Mouse (Mus musculus) induced T-regulatory cell, adult 2 months (primary cell): Measurements from ENCODE around the gene Pla2g5.
"Not testable (repeated sequence)": the region's sequence is repeated elsewhere in the genome, so short reads cannot be mapped to it uniquely, and the experiment has no call there.

Experiments used
- DNase-seq: peaks from one replicate; pipeline ENCODE4 v3.0.0-alpha.2; 2012; ENCODE audit warnings: low read depth

Gene Pla2g5

DNA sequence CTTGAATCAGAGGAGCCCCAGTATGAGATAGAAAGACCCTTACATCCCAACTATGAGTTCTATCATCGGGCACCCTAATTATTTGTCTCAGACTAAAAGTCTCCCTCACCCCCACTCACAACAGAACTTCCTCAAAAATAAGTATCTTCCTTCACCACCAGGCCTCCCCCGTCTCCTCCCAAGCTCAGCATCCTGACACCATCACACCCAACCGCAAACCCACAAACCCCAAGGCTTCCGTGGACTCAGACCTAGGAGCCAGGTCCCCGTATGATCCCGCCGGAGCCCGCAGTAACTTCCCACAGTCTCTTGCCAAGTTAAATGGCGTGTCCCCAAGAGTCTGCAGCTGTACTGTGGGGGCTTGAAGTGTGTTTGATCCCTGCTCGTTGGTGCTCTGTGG is 5.7 kb downstream of the Pla2g5 start:
- no peak for DNase-seq

DNA sequence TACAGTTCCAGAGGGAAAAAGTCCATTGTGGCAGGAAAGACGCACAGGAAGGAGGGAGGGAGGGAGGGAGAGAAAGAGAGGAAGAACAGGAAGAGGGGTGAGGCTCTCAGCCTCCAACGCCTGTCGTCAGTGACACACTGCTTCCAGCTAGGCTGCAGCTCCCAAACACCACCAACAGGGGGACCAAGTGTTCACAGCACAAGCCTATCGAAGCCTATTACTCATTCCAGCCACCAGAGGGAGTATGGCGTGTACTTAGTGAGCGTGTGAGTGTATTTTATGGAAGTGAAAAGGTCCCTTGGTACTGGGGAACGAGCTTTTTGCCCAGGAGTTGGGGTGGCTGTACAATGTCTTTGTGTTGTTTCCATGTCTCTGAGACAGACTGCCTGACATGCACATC is 6.8 kb downstream of the Pla2g5 start:
- DNase-seq, result peak; percentile 86

DNA sequence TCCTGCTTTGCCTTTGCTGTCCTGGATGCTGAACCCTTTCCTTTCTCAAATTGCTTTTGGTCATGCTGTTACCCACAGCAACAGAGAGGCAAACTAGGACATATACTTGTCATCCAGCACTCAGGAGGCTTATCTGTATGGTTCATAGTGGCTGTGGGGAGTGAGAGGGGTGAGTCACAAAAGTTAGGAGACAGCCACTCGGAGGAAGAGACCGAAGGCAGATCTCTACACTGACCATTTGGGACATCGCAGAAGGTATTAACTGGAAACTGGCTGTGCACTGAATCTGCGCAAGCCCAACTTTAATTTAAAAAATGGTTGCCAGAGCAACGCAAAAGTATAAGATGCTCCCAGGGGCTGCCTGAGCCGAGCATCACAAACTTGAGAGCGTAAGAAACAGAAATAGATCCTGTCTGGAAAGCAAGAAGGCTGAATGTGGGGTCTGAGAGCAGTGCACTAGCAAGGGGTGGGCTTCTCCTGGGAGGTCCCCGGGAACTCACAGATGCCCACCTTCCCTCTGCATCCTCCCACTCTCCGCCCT is 8.1 kb downstream of the Pla2g5 start:
- DNase-seq, result no peak

DNA sequence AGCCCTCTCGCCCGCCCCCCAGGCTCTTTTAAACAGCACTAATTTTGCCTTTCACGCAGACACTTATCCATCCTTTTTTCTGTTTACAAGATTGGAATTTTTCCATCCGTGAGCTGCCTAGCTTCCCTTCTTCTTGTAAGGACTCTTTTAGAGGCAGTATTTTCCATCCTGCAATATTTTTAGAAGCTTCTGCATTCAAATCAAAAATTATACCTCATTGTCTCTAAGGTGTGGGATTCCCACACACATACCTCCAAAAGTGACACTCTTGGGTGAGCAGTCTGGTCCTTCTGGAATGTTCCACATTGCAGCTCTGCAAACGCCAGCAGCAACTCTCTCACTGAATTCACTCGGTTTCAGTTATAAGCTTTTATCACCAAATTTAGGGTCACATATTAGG is 10.3 kb downstream of the Pla2g5 start:
- no peak for DNase-seq

DNA sequence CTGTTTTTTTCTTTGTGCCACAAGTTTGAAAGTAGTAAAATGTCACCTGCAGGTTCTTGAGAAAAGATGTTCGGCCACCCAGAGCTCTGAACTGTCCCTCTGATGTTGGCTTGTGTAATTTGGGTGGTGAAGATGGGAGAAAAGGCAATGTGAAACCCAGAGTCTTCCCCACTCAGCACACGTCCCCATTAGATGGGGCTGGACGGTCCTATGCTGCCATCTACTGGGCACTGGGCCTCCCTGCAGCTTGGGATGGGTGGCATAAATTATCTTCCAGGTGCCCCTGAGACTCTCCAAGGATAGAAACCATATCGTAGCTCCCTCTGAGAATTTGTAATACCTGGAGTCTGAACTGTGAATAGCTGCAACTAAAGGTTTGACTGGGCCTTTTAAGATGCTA is 11.8 kb downstream of the Pla2g5 start:
- DNase-seq, result peak; percentile 74

DNA sequence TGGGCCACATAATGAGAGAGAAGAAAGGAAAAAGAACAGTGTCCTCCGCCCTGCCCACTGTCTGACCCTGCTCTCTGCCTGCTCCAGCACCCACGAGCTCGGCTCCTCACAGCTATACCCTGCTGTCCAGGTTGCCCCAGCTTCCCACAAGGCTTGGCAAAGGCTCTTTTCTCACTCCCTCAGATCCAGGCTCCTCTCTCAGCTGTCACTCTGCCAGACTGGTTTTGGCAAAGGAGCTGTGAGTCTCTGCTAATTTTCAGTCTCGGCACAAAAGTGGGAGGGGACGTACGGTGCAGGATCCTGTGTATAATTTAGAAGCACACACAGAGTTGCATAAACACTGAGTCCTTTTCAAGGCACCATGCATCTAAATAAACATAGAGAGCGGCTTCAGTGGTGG is 21.9 kb downstream of the Pla2g5 start:
- DNase-seq, result no peak

DNA sequence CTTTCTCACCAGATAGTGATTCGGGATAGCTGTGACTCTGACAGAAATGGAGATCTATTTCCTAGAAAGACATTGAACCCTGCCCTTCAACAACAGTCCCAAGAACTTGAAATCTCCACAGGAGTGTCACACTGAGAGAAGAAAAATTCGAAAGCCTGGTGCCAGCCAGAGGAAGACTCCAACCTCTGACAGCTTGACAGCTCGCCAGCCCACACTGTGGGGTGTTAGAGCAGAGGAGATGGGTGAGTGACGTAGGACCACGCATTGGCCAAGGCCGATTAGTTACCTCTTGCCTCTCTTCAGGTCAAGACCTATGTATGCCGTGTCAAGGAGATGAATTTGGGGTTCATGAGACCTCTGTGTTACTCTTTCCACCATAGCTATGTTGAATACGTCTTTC is 22.6 kb downstream of the Pla2g5 start:
- no peak for DNase-seq

DNA sequence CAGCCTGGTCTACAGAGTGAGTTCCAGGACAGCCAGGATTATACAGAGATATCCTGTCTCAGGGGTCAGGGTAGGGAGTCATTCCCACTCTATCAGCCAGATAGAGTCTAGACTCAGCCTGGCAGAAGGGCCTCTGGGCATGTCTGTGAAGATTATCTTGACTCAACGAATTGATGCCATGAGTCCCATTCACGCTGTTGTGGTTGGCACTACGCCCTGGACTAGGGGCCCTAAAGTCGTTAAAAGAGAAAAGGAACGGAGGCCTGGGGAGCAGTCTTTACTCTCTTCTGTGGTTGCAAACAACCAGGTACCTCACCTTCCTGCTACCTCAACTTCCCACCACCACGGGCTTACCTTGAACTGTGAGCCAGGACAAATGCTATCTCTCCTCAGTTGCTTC is 23.5 kb downstream of the Pla2g5 start:
- DNase-seq, result no peak

DNA sequence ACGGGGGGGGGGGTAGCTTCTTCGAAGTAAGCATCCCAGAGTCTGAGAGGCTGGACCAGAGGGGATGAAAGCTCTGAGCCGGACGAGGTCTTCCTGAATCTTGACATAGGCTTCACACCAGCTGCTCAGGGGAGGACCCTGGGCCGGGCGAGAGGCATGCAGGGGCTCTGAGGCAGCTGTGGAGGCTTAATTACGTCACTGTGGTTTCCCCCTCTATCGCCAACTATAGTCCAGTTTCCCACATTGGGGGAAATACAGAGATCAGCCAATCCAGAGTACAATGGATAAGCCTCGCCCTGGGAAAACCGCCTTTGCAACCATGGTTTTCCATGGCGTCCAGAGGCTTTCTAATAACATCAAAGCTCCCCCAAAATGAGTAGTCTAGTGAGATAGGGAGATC is 36.1 kb downstream of the Pla2g5 start:
- no peak for DNase-seq

DNA sequence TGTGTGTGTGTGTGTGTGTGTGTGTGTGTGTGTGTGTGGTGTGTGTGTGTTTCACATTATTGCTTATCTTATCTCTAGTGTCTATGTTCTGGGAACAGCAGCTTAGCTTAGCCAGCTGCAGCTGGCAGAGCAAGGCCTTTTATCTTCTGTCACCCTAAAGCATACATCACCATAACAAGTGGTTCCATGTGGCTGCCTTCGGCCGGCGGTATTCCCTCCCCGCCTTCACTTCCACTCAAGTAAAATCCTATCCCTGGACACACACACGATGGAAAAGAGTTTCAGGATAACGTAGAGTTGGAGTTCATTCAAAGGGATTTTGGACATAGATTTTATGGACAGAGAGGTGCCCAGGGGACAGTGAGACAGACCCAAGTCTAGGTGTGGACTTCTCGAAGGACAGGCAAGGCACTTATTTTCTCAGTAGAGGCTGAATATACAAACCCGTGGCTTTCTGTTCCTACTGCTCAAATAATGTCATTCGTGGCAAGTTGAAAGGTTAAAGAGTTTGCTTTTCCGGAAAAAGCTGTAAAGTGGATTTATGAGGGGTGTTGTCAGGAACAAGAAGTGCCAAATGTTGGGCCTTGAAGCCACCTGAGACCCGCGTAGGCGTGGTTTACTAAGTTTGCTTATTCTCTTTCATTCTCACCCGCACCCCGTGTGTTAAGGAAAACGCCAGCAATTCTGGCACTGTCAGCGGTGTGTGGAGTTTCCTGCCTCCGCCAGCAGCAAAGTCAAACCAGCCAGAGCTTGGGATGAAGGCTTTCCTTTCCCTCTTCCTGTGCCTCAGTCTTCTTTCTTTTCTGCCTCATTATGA is 37.3 kb downstream of the Pla2g5 start:
- DNase-seq, result no peak

DNA sequence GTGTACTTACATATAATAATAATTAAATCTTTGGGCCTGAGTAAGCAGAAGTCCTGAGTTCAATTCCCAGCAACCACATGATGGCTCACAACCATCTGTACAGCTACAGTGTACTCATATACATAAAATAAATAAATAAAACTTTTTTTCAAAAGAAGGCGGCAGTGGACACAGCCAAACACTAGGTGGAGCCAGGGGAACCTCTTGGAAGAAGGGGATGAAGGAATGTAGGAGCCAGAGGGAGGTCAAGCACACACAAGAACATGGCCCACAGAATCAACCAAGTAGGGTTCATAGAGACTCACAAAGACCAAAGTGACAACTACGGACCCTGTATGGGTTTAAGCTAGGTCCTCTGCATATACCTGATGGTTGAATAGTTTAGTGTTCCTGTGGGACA is 38.6 kb downstream of the Pla2g5 start:
- DNase-seq, result no peak

DNA sequence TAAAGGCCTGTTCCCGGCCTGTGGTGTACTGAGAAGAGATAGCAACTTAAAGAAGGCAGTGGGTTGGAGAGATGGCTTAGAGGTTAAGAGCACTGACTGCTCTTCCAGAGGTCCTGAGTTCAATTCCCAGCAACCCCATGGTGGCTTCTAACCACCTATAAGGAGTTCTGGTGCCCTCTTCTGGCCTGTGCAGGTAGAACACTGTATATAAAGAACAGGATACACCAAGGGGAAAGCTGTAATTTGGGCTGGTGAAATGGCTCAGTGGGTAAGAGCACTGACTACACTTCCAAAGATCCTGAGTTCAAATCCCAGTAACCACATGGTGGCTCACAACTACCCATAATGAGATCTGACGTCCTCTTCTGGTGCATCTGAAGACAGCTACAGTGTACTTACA is 39.1 kb downstream of the Pla2g5 start:
- DNase-seq, result not testable (repeated sequence)

DNA sequence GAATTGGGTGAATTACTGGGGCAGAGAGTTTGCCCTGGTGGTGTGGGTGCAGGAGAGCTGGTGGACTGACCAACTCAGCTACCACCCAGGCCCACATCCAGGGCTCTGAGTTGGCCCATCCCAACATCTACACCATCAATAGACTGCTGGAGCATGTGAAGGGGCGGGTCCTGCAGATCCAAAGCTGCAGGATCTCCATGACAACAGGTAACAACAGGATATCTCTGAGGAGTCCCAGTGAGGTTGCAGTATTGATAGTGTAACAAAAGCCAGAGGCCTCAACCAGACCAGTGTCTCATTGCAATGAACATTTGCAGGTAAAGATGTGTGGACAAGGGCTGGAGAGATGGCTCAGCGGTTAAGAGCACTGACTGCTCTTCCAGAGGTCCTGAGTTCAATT is 42.2 kb downstream of the Pla2g5 start:
- DNase-seq, result no peak

DNA sequence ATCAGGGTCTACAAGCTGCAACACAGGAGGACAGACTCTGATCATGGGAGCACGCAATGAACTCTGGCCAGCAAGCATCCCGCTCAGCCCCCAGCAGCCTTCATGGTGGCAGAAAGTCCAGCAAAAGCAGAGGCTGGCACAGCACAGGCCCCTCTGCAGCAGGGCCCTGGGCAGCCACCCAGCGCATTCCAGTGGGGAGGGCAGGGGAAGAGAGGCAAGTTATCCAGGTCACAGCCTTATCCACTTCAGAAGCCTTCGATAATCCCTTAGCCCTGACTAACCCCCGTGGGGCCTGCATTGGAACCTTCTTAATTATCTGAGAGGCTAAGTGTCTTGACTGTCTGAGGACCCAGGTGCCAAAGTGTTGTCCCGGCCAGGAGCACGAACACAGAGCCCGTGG is 44.2 kb downstream of the Pla2g5 start:
- DNase-seq, result no peak

DNA sequence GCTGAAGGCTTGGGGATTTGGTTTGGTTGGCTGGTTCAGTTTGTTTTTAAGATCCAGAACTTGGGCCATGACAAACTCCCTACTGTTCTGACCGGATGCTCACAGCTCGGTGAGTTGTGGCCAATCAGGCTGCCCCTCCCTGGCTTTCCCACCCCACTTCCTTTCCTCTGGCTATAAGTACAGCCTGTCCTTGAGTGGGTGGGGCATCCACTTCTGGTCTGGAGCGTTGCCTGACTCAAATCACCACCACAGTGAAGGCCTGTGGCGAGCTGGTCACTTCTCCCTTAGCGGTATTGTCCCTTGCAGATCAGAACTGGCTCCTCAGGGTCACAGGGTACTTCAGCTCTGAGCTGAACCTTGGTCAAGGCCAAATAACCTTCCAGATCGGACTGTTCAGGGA is 45.5 kb downstream of the Pla2g5 start:
- no peak for DNase-seq

DNA sequence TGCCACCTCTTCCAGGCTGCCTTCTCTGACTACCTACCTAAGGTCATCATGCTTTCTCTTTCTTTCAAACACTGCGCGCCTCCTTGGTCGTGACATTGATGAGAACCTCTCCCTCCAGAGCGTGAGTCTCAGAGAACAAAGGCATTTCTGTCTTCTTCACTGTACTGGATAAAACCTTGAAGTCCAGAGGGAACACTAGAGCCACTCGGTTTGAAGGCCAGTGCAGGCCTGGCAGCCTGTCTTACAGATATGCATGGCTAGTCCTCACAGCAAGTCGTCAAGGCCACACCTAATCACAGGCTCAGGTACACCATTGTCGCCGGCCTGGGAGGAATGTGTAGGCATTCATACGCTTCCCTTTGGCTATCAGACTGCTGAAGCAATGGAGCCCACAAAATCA is 47.1 kb downstream of the Pla2g5 start:
- no peak for DNase-seq

DNA sequence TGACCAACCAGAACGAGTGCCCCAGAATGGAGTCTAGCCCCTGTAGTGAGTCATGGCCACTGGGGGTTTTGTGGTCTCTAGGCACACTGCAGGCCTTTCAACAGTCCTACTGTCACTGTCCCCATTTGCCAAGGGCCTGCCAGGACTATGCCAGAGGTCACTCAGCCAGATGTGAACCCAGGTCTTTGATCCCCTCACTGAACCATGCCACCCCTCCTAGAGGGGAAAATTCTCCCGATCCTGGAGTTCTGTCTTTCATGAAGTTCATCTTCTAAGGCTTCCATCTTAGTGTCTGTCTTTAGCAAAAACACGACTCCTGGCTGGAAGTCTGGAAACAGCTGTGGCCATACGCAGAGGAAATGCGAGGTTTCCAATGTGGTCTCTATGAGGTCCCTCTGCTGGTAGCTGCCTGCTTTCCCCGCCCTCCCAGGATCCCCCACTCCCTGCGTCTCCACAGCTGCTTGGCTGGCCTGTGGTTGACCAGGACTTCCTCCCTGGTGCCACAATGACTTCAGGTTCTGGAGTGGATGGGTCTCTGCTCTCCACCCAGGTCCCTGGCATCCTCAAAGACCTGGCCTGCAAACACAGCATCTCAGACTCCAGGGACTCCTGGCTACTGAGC is 56.3 kb downstream of the Pla2g5 start:
- DNase-seq, result no peak

DNA sequence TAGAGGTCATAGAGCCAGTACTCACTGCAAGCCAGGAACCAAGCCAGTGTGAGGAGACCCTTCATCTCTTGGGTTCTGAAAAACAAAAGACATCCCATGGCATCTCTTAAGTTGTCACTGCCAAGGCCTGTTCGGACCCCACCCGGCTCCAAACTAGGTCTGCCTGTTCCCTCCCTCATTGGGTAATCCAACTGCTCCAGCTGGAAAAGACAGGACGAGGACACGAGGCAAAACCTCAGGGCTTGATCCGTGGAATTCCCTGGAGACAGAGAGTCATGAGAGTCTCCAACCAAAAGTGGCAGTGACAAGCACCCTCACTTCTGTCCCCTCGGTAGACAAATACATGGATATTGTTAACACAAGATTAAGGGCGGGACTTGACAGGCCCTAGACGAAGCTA is 57.1 kb downstream of the Pla2g5 start:
- no peak for DNase-seq

DNA sequence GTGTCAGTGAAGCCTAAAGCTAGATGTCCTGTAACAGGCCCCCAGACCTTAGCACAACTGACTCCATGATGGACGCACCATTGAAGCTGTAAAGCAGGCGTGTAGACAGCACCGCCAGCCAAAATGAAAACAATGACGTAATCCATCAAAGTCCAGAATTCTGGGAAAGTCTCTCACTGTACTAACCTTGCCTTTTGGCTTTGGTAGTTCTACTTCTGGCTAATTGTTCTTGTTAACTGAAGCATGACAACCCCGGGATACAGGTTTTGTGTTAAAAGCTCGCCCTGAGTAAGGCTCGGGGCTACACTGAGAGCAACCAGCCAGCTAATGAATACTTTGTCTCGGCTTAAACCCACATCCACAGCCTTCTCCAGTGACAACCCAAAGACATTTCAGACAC is 58.0 kb downstream of the Pla2g5 start:
- no peak for DNase-seq

DNA sequence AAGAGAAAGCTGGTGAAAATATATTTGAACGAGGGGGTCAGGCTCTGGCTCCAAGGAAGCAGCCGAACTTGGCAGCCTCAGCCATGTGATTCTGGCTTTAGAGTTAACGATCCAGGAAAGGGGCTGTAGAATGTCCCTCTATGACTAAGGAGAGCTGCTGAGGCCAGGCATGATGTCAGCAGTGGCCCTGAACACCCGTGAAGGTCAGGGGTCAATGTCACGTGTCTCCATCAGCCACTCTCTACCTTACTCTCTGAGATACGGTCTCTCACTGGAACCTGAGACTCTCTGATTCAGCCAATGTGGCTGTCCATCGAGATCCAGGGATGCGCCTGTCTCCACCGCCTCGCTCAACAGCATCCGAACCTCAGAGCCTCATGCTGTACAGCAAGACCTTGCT is 60.4 kb downstream of the Pla2g5 start:
- no peak for DNase-seq

DNA sequence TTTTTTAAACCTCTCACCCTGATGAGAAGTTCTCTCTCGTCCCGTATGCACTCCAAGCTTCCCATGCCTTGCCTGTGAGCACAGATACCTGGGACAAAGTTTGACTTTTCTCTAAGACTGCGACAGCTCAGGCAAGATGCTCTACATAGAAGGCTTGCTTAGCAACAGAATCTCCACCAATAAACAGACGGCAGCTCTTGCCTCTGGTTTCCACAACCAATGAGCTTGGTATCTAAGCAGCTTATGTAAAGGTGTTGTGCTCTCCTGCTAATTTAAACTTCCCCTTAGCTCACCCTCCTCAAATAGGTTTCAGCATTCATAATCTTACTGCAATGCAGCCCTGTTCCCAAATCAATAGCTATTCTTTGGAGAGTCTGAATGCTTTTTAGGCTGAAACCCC is 61.7 kb downstream of the Pla2g5 start:
- no peak for DNase-seq

DNA sequence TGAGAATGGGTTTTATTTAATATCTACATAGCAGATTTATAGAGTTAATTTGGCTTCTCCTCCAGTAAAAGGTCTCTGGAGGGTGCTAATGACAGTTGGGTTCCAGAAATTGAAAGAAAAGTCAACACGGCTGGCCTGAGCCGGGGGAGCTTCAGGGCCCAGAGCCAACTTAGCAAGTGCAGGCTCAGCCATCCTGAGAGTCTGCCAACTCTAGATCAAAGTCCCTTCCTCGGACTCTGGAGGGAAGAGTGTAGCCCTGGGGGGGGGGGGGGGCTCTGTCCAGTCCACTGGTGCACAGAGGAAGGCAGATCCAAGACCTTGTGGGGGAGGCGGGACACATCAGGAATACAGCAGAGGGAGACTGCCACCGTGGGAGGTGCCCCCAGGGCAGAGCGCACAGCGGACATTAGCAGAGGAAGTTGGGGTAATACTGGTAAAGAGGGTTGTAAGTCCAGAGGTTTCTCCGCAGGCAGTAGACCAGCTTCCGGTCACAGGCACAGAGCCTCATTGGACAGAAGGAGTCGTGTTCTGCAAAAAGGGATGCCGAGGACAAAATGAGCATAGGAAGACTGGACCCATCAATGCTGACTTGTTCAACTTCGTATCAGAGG is 63.0 kb downstream of the Pla2g5 start:
- DNase-seq, result no peak

DNA sequence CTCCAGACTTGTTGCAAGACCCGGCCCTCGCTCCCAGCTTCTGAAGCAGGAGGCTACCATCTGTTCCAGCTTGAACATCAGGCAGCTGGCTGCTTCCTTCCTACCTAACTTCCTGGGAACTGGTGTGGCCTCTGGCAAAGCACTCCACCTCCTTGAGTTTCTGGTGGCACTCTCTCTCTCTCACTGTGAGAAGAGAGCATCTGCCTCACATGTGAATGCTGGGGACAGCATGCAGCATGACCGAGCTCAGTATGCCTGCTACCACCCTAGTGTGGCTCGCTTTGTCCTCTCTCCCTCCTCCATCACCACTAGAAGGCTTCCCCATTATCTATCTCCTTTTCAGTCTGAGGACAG is 66.1 kb downstream of the Pla2g5 start:
- DNase-seq, result no peak
